Comparison of ENCODE assay signal across 10 mouse cellular contexts in the genomic region with DNA sequence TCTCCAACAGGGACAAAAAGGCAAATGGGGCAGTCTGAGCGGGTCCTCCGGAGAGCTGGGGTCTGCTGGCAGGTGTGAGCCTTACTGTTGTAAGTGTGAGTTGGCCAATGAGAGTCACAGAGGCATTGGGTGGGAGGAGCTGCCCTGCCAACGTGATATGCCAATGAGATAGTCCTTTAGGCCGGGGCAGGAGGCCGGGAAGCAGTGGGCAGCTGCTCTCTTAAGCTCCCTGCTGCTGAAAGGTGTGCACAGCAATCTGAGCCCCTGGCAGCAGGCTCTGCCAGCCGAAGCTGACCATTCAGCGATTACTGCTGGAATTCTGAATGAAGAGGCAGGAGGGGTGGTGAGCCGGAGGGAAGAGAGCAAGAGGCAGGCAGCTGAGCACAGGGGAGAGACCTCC. TPM values are rescaled to one million over a fixed set of nuclear protein-coding genes. Genes with fewer than 3 reads are reported as not detected.
A peak's percentile ranks its signal among the peaks of the same experiment; 100 is the strongest.
DNase-seq lines count a peak whose midpoint lies in the region; ATAC-seq and TF ChIP-seq lines count a peak whose summit lies in the region.
"Had no signal": no experiment of that assay in that cellular context is flagged by ENCODE, and none has a peak within 500 bp of the region (broad histone marks: within the 10 kb centered on the region; RNA-seq: fewer than 3 reads in every experiment).

No protein-coding gene starts in this region.

- H3K4me3 ChIP-seq in forebrain, embryonic 13.5 days = no peak overlapping the region
- no peak overlapping the region for H3K4me3 ChIP-seq in forebrain, embryonic 12.5 days (replicated peaks)
- H3K4me3 ChIP-seq in liver, adult 2 months (ENCODE audit: insufficient read depth, low read depth, low read length) = no peak overlapping the region
- H3K4me3 ChIP-seq in liver, embryonic 11.5 days (ENCODE audit: low read depth, low read length) = no peak overlapping the region
- no peak overlapping the region for H3K4me3 ChIP-seq in heart, embryonic 11.5 days (ENCODE audit: low read depth, low read length)
- H3K4me3 ChIP-seq in midbrain, embryonic 12.5 days = no peak overlapping the region
- H3K4me3 ChIP-seq: lung, embryonic 15.5 days had no signal

- peaks cover 23% of the 10 kb centered on the region for H3K4me1 ChIP-seq in forebrain, embryonic 13.5 days
- H3K4me1 ChIP-seq in forebrain, embryonic 12.5 days = peaks cover 26% of the 10 kb centered on the region
- H3K4me1 ChIP-seq in liver, adult 2 months (ENCODE audit: control insufficient read depth, insufficient read depth, low read length) = peaks cover 37% of the 10 kb centered on the region
- H3K4me1 ChIP-seq in liver, embryonic 11.5 days (replicated peaks; ENCODE audit: control insufficient read depth, insufficient read depth, low read length) = peaks cover 12% of the 10 kb centered on the region
- H3K4me1 ChIP-seq in heart, embryonic 11.5 days (ENCODE audit: control insufficient read depth, insufficient read depth, low read length) = peaks cover 54% of the 10 kb centered on the region
- peaks cover 22% of the 10 kb centered on the region for H3K4me1 ChIP-seq in midbrain, embryonic 12.5 days
- H3K4me1 ChIP-seq: lung, embryonic 15.5 days had no signal

- no peak for TF ChIP-seq CTCF in liver, adult 2 months (IDR thresholded peaks at IDR 0.05; ENCODE audit: low read depth, low read length)

- H3K27ac ChIP-seq in forebrain, embryonic 13.5 days = peak overlapping the region; percentile 1; the same call in 1 of the 2 replicates
- no peak overlapping the region for H3K27ac ChIP-seq in forebrain, embryonic 12.5 days
- H3K27ac ChIP-seq in liver, adult 2 months (replicated peaks; ENCODE audit: insufficient read depth, low read depth, low read length) = 0 out of 2 replicates have a peak overlapping the region, but pooled peaks have one; percentile 3
- H3K27ac ChIP-seq in liver, embryonic 11.5 days (ENCODE audit: low read depth, low read length) = no peak overlapping the region
- peak overlapping the region; percentile 36 for H3K27ac ChIP-seq in heart, embryonic 11.5 days (ENCODE audit: low read depth, low read length)
- 0 out of 2 replicates have a peak overlapping the region, but pooled peaks have one; percentile 20 for H3K27ac ChIP-seq in midbrain, embryonic 12.5 days (replicated peaks)
- H3K27ac ChIP-seq: lung, embryonic 15.5 days had no signal

- H3K9me3 ChIP-seq in forebrain, embryonic 13.5 days (replicated peaks) = no peaks in the 10 kb centered on the region
- no peaks in the 10 kb centered on the region for H3K9me3 ChIP-seq in forebrain, embryonic 12.5 days
- H3K9me3 ChIP-seq in liver, embryonic 11.5 days (ENCODE audit: control insufficient read depth, low read length) = no peaks in the 10 kb centered on the region
- H3K9me3 ChIP-seq in heart, embryonic 11.5 days (replicated peaks; ENCODE audit: control insufficient read depth, low read length) = no peaks in the 10 kb centered on the region
- H3K9me3 ChIP-seq in midbrain, embryonic 12.5 days = no peaks in the 10 kb centered on the region
- H3K9me3 ChIP-seq: lung, embryonic 15.5 days had no signal

- 26% methylated on average over 8 of the region's 8 CpGs for WGBS in forebrain, embryonic 13.5 days
- WGBS in forebrain, embryonic 12.5 days = 25% methylated on average over 8 of the region's 8 CpGs
- 47% methylated on average over 8 of the region's 8 CpGs for WGBS in liver, adult 2 months
- WGBS in liver, embryonic 11.5 days = 48% methylated on average over 8 of the region's 8 CpGs
- 27% methylated on average over 8 of the region's 8 CpGs for WGBS in heart, embryonic 11.5 days (ENCODE audit: insufficient replicate concordance)
- 19% methylated on average over 8 of the region's 8 CpGs for WGBS in midbrain, embryonic 12.5 days

- DNase-seq in liver, adult 2 months (ENCODE audit: extremely low read depth, low read depth, low spot score) = no peak
- DNase-seq in liver, embryonic 11.5 days (ENCODE audit: low spot score) = no peak
- DNase-seq in layer of hippocampus, adult 8-10 months (ENCODE audit: low spot score in 2 of 2) = no peak
- DNase-seq in thymus, adult 18-20 months = no peak
- DNase-seq: adrenal gland, postnatal 25 days had no signal

- peaks cover 33% of the 10 kb centered on the region for H3K36me3 ChIP-seq in forebrain, embryonic 13.5 days (ENCODE audit: poor library complexity, severe bottlenecking)
- peaks cover 38% of the 10 kb centered on the region for H3K36me3 ChIP-seq in forebrain, embryonic 12.5 days (replicated peaks)
- peaks cover 12% of the 10 kb centered on the region; the same call in 1 of the 2 replicates for H3K36me3 ChIP-seq in liver, adult 2 months (ENCODE audit: control insufficient read depth, insufficient read depth, low read length)
- H3K36me3 ChIP-seq in liver, embryonic 11.5 days (ENCODE audit: control insufficient read depth, insufficient read depth, low read length) = peaks cover 19% of the 10 kb centered on the region
- peaks cover 16% of the 10 kb centered on the region for H3K36me3 ChIP-seq in heart, embryonic 11.5 days (ENCODE audit: control insufficient read depth, insufficient read depth, low read length)
- peaks cover 33% of the 10 kb centered on the region for H3K36me3 ChIP-seq in midbrain, embryonic 12.5 days

- no peaks in the 10 kb centered on the region for H3K27me3 ChIP-seq in forebrain, embryonic 13.5 days
- H3K27me3 ChIP-seq in forebrain, embryonic 12.5 days = no peaks in the 10 kb centered on the region
- H3K27me3 ChIP-seq in liver, adult 2 months (ENCODE audit: control insufficient read depth, insufficient read depth, low read length) = no peaks in the 10 kb centered on the region
- no peaks in the 10 kb centered on the region for H3K27me3 ChIP-seq in liver, embryonic 11.5 days (replicated peaks; ENCODE audit: control insufficient read depth, insufficient read depth, low read length)
- no peaks in the 10 kb centered on the region for H3K27me3 ChIP-seq in heart, embryonic 11.5 days (ENCODE audit: control insufficient read depth, insufficient read depth, low read length)
- H3K27me3 ChIP-seq in midbrain, embryonic 12.5 days = peaks cover 12% of the 10 kb centered on the region; the same call in 1 of the 2 replicates
- H3K27me3 ChIP-seq: lung, embryonic 15.5 days had no signal

- ATAC-seq in forebrain, embryonic 13.5 days = no peak
- ATAC-seq in forebrain, embryonic 12.5 days (ENCODE audit: low FRiP score) = no peak; the same call in 1 of the 2 replicates
- no peak for ATAC-seq in liver, embryonic 11.5 days (replicated peaks; ENCODE audit: low FRiP score)
- no peak for ATAC-seq in heart, embryonic 11.5 days (replicated peaks; ENCODE audit: insufficient number of reproducible peaks, low FRiP score, low TSS enrichment)
- no peak for ATAC-seq in midbrain, embryonic 12.5 days (ENCODE audit: low FRiP score, low read depth)

- no peak overlapping the region for H3K4me2 ChIP-seq in forebrain, embryonic 13.5 days
- H3K4me2 ChIP-seq in forebrain, embryonic 12.5 days = no peak overlapping the region
- H3K4me2 ChIP-seq in liver, embryonic 11.5 days = no peak overlapping the region
- no peak overlapping the region for H3K4me2 ChIP-seq in heart, embryonic 11.5 days
- no peak overlapping the region for H3K4me2 ChIP-seq in midbrain, embryonic 12.5 days (replicated peaks)
- H3K4me2 ChIP-seq: lung, embryonic 15.5 days had no signal

- H3K79me2 ChIP-seq in liver, adult 2 months (ENCODE audit: control insufficient read depth, insufficient read depth, low read length) = peaks cover 8% of the 10 kb centered on the region; the same call in 1 of the 2 replicates

- no peak overlapping the region for H3K9ac ChIP-seq in forebrain, embryonic 13.5 days
- no peak overlapping the region for H3K9ac ChIP-seq in forebrain, embryonic 12.5 days
- H3K9ac ChIP-seq in liver, adult 2 months (ENCODE audit: low read depth, low read length) = no peak overlapping the region
- no peak overlapping the region for H3K9ac ChIP-seq in liver, embryonic 11.5 days (ENCODE audit: low read depth, low read length)
- H3K9ac ChIP-seq in heart, embryonic 11.5 days (ENCODE audit: low read depth, low read length) = no peak overlapping the region
- H3K9ac ChIP-seq in midbrain, embryonic 12.5 days (replicated peaks) = no peak overlapping the region
- H3K9ac ChIP-seq: lung, embryonic 15.5 days had no signal

- TF ChIP-seq POLR2A in liver, adult 2 months (IDR thresholded peaks at IDR 0.05; ENCODE audit: extremely low read depth, insufficient read depth, low read length) = no peak

RNA-seq across cellular contexts. Expression of a gene that starts 15.5 kb away (rescaled TPM):
- polyA plus RNA-seq in forebrain, embryonic 13.5 days (2015; fragmentation: Nextera tagmentation; extraction: Ambion mirVana) = 10.6 and 11.8 TPM in 2 replicates
- polyA plus RNA-seq in forebrain, embryonic 12.5 days (2016; fragmentation: Nextera tagmentation; extraction: Ambion mirVana) = 13.1 and 13.8 TPM in 2 replicates
- 7.0 and 7.9 TPM in 2 replicates for total RNA-seq in liver, adult 2 months (2014; rRNA removed)
- polyA plus RNA-seq in liver, adult 2 months (2012; rRNA removed) = 4.4 and 5.3 TPM in 2 replicates
- 6.2 and 7.3 TPM in 2 replicates for polyA plus RNA-seq in liver, embryonic 11.5 days (2014; fragmentation: Nextera tagmentation; extraction: Ambion mirVana)
- 7.7 and 9.0 TPM in 2 replicates for polyA plus RNA-seq in heart, embryonic 11.5 days (2014; fragmentation: Nextera tagmentation; extraction: Ambion mirVana)
- 13.8 and 15.4 TPM in 2 replicates for polyA plus RNA-seq in midbrain, embryonic 12.5 days (2016; fragmentation: Nextera tagmentation; extraction: Ambion mirVana)
- total RNA-seq in layer of hippocampus, adult 8-10 months (2022) = 10 to 100 TPM; 24.2 to 26.8 (median 25.4) TPM

Comparison
In these comparisons a context has a peak if more than half of its experiments do, and no peak if none do; other contexts are left out.
1. H3K27ac ChIP-seq: peak in forebrain, embryonic 13.5 days (single experiment), liver, adult 2 months (single experiment), heart, embryonic 11.5 days (single experiment) and midbrain, embryonic 12.5 days (single experiment); none in forebrain, embryonic 12.5 days (single experiment) and liver, embryonic 11.5 days (single experiment).